Mouse (Mus musculus): ENCODE measurements around the gene Ace. TPM values are rescaled to one million over a fixed set of nuclear protein-coding genes. Genes with fewer than 3 reads are reported as not detected.

Ace gene
- polyA plus RNA-seq, 1 experiment, result 14.6 TPM

DNA sequence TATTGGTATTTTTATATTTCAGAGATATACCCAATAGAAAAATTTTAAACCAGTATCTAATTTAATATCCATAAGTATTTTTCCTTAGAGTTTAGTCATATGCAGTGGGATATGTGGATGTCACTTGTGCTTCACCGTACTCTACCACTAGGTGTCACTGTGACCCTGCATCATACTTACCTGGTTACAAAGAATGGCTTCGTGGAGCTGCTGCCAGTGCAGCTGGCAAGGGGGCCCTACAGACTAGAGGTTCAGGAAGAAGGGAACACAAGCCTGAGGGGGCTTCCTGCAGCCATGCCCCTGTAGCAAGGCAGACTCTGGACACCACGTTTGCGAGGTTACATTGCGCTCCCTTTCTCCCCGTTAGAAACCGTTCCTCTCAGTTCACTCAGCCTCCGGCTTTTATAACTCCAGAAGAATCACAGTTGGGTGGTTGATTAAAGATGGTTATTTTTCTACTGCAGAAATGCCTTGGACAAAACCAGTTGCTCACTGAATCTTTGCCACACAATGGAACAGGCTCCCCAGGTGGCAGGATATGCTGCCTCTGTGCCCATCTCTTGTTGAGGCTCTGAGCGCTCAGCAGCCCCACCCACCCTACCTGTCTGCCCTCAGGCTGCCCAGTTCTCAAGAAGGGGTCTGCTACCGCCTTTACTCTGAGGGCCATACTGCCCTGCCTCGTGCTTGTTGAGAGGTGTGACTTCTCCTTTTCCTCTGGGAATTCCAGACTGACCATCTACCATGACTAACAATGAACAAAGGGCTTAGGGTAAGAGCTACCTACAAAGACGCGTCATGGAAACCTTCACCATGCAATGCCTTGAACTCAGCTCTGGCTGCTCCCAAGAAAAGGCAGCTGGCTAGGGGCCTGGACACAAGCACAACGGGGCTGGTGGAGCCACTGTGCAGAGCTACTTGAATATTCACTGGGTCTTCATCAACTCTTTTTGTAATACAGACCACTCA is 40.4 kb upstream of the Ace start:
- H3K36me3 ChIP-seq (ENCODE audit: control insufficient read depth, insufficient read depth, low read length), result no peaks in the 10 kb centered on the region
- peak; percentile 32 to 55 for DNase-seq (ENCODE audit: low read depth in 1 of 2, low spot score in 2 of 2)
- WGBS, result 66% methylated on average over 14 of the region's 14 CpGs
- H3K27ac ChIP-seq (ENCODE audit: insufficient read depth, low read length), result no peak overlapping the region
- no peaks in the 10 kb centered on the region for H3K4me1 ChIP-seq (ENCODE audit: control insufficient read depth, insufficient read depth, insufficient read length)
- no peak overlapping the region for H3K4me3 ChIP-seq (ENCODE audit: extremely low read depth, insufficient read depth, insufficient read length)
- TF ChIP-seq CTCF (IDR thresholded peaks at IDR 0.05; ENCODE audit: extremely low read depth, insufficient read depth, insufficient read length, insufficient replicate concordance) (peak; percentile 52; the same call in 1 of the 2 replicates), POLR2A (IDR thresholded peaks at IDR 0.05; ENCODE audit: low read depth, low read length) (no peak)
- no peaks in the 10 kb centered on the region for H3K27me3 ChIP-seq (ENCODE audit: control insufficient read depth, insufficient read depth, low read length)

- H3K4me1 ChIP-seq (ENCODE audit: control insufficient read depth, insufficient read depth, insufficient read length), result no peaks in the 10 kb centered on the region
- TF ChIP-seq CTCF (IDR thresholded peaks at IDR 0.05; ENCODE audit: extremely low read depth, insufficient read depth, insufficient read length, insufficient replicate concordance) (no peak), POLR2A (IDR thresholded peaks at IDR 0.05; ENCODE audit: low read depth, low read length) (no peak)
- WGBS, result 89% methylated on average over 5 of the region's 5 CpGs
- H3K27me3 ChIP-seq (ENCODE audit: control insufficient read depth, insufficient read depth, low read length), result no peaks in the 10 kb centered on the region
- DNase-seq (ENCODE audit: low read depth in 1 of 2, low spot score in 2 of 2), result no peak
- H3K4me3 ChIP-seq (ENCODE audit: extremely low read depth, insufficient read depth, insufficient read length), result no peak overlapping the region
- H3K27ac ChIP-seq (ENCODE audit: insufficient read depth, low read length), result no peak overlapping the region
- H3K36me3 ChIP-seq (ENCODE audit: control insufficient read depth, insufficient read depth, low read length), result no peaks in the 10 kb centered on the region
Measured at GRCm38 (mm10) chr11:105928171-105928570, 39.6 kb upstream of the Ace start.

GRCm38 (mm10) chr11:105931380-105931779 is 36.4 kb upstream of the Ace start:
- no peak overlapping the region for H3K4me3 ChIP-seq (ENCODE audit: extremely low read depth, insufficient read depth, insufficient read length)
- no peak for DNase-seq (ENCODE audit: low read depth in 1 of 2, low spot score in 2 of 2)
- 88% methylated on average over 3 of the region's 3 CpGs for WGBS
- no peaks in the 10 kb centered on the region for H3K27me3 ChIP-seq (ENCODE audit: control insufficient read depth, insufficient read depth, low read length)
- no peaks in the 10 kb centered on the region for H3K4me1 ChIP-seq (ENCODE audit: control insufficient read depth, insufficient read depth, insufficient read length)
- H3K27ac ChIP-seq (ENCODE audit: insufficient read depth, low read length), result no peak overlapping the region
- H3K36me3 ChIP-seq (ENCODE audit: control insufficient read depth, insufficient read depth, low read length), result no peaks in the 10 kb centered on the region
- TF ChIP-seq CTCF (IDR thresholded peaks at IDR 0.05; ENCODE audit: extremely low read depth, insufficient read depth, insufficient read length, insufficient replicate concordance) (no peak), POLR2A (IDR thresholded peaks at IDR 0.05; ENCODE audit: low read depth, low read length) (no peak)

- Histone ChIP-seq H3K27me3 (ENCODE audit: control insufficient read depth, insufficient read depth, low read length) (no peaks in the 10 kb centered on the region), H3K27ac (ENCODE audit: insufficient read depth, low read length) (no peak overlapping the region), H3K4me1 (ENCODE audit: control insufficient read depth, insufficient read depth, insufficient read length) (no peaks in the 10 kb centered on the region), H3K36me3 (ENCODE audit: control insufficient read depth, insufficient read depth, low read length) (no peaks in the 10 kb centered on the region), H3K4me3 (ENCODE audit: extremely low read depth, insufficient read depth, insufficient read length) (no peak overlapping the region)
- no peak for DNase-seq (ENCODE audit: low read depth in 1 of 2, low spot score in 2 of 2)
- TF ChIP-seq POLR2A (IDR thresholded peaks at IDR 0.05; ENCODE audit: low read depth, low read length), result no peak
- no peak for TF ChIP-seq CTCF (IDR thresholded peaks at IDR 0.05; ENCODE audit: extremely low read depth, insufficient read depth, insufficient read length, insufficient replicate concordance)
- WGBS, result 90% methylated on average over 8 of the region's 8 CpGs
Measured at GRCm38 (mm10) chr11:105933746-105934145, 34.0 kb upstream of the Ace start.

DNA sequence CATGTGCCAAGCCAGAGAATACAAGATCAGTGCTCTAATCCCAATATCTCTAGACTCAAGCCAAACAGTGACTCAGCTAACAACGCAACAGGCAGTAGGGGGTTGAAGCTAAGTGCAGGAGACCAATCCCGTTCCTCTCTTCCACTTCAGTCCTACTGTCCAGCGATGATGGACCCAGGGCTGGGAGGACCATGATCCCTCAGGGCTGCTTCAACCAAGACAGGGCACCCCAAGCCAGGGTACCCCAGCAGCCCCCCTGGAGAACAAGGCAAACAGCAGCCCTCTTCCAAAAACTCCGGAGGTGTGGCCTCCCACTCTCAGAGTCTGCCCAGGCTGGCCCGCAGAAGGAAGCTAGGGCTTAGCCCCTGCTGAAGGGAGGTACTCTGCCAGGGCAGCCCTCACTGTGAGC is 33.4 kb upstream of the Ace start:
- no peaks in the 10 kb centered on the region for H3K4me1 ChIP-seq (ENCODE audit: control insufficient read depth, insufficient read depth, insufficient read length)
- no peak overlapping the region for H3K4me3 ChIP-seq (ENCODE audit: extremely low read depth, insufficient read depth, insufficient read length)
- H3K27me3 ChIP-seq (ENCODE audit: control insufficient read depth, insufficient read depth, low read length), result no peaks in the 10 kb centered on the region
- TF ChIP-seq POLR2A (IDR thresholded peaks at IDR 0.05; ENCODE audit: low read depth, low read length), result no peak
- TF ChIP-seq CTCF (IDR thresholded peaks at IDR 0.05; ENCODE audit: extremely low read depth, insufficient read depth, insufficient read length, insufficient replicate concordance), result no peak
- H3K36me3 ChIP-seq (ENCODE audit: control insufficient read depth, insufficient read depth, low read length), result no peaks in the 10 kb centered on the region
- H3K27ac ChIP-seq (ENCODE audit: insufficient read depth, low read length), result no peak overlapping the region
- DNase-seq (ENCODE audit: low read depth in 1 of 2, low spot score in 2 of 2), result no peak
- 81% methylated on average over 5 of the region's 5 CpGs for WGBS

- DNase-seq (ENCODE audit: low read depth in 1 of 2, low spot score in 2 of 2), result no peak
- Histone ChIP-seq H3K36me3 (ENCODE audit: control insufficient read depth, insufficient read depth, low read length) (no peaks in the 10 kb centered on the region), H3K4me3 (ENCODE audit: extremely low read depth, insufficient read depth, insufficient read length) (no peak overlapping the region), H3K4me1 (ENCODE audit: control insufficient read depth, insufficient read depth, insufficient read length) (no peaks in the 10 kb centered on the region), H3K27ac (ENCODE audit: insufficient read depth, low read length) (no peak overlapping the region), H3K27me3 (ENCODE audit: control insufficient read depth, insufficient read depth, low read length) (no peaks in the 10 kb centered on the region)
- 88% methylated on average over 6 of the region's 6 CpGs for WGBS
- TF ChIP-seq CTCF (IDR thresholded peaks at IDR 0.05; ENCODE audit: extremely low read depth, insufficient read depth, insufficient read length, insufficient replicate concordance), result no peak
- TF ChIP-seq POLR2A (IDR thresholded peaks at IDR 0.05; ENCODE audit: low read depth, low read length), result no peak
Measured at GRCm38 (mm10) chr11:105934816-105935215, 32.9 kb upstream of the Ace start.

- no peak for DNase-seq (ENCODE audit: low read depth in 1 of 2, low spot score in 2 of 2)
- no peak overlapping the region for H3K27ac ChIP-seq (ENCODE audit: insufficient read depth, low read length)
- H3K4me1 ChIP-seq (ENCODE audit: control insufficient read depth, insufficient read depth, insufficient read length), result no peaks in the 10 kb centered on the region
- TF ChIP-seq CTCF (IDR thresholded peaks at IDR 0.05; ENCODE audit: extremely low read depth, insufficient read depth, insufficient read length, insufficient replicate concordance) (no peak), POLR2A (IDR thresholded peaks at IDR 0.05; ENCODE audit: low read depth, low read length) (no peak)
- H3K4me3 ChIP-seq (ENCODE audit: extremely low read depth, insufficient read depth, insufficient read length), result no peak overlapping the region
- no peaks in the 10 kb centered on the region for H3K36me3 ChIP-seq (ENCODE audit: control insufficient read depth, insufficient read depth, low read length)
- WGBS, result 81% methylated on average over 8 of the region's 8 CpGs
- H3K27me3 ChIP-seq (ENCODE audit: control insufficient read depth, insufficient read depth, low read length), result no peaks in the 10 kb centered on the region
Measured at GRCm38 (mm10) chr11:105935496-105935895, 32.2 kb upstream of the Ace start.

Data from spleen, adult 2 months (tissue).